Mouse (Mus musculus) forebrain, postnatal 0 days (tissue): ENCODE data around the gene Fam168a. TPM values are rescaled to one million over a fixed set of nuclear protein-coding genes. Genes with fewer than 3 reads are reported as not detected.
A peak's percentile ranks its signal among the peaks of the same experiment; 100 is the strongest.

Source experiments
- ATAC-seq: fragments of 200-750 bp; cut with Nextera tagmentation; 2 replicates; pipeline ENCODE4 v1.8.0; 2017; ENCODE audit warnings: mild to moderate bottlenecking, moderate library complexity
- DNase-seq: peaks from one replicate; pipeline ENCODE4 v3.0.0-alpha.2; 2015
- H3K27ac ChIP-seq: fragments of 300-500 bp; sonication (generic); 2 replicates; pipeline ENCODE4 v1.5.1; 2014; ENCODE audit warnings: low read depth, mild to moderate bottlenecking, antibody characterized with exemption, low read length, moderate library complexity, mixed read lengths
- H3K27me3 ChIP-seq: fragments of 300-500 bp; sonication (generic); 2 replicates; pipeline ENCODE4 v1.6.1; 2014; ENCODE audit warnings: mild to moderate bottlenecking, low read length, mixed read lengths; ENCODE audit not compliant: insufficient read depth
- H3K36me3 ChIP-seq: fragments of 300-500 bp; sonication (generic); 2 replicates; pipeline ENCODE4 v1.6.1; 2014; ENCODE audit warnings: mild to moderate bottlenecking, moderate library complexity; ENCODE audit not compliant: insufficient read depth
- H3K4me1 ChIP-seq: fragments of 300-500 bp; sonication (generic); 2 replicates; pipeline ENCODE4 v1.6.1; 2014; ENCODE audit warnings: antibody characterized with exemption; ENCODE audit not compliant: insufficient read depth
- H3K4me2 ChIP-seq: fragments of 300-500 bp; sonication (generic); 2 replicates; pipeline ENCODE4 v1.6.1; 2014; ENCODE audit warnings: low read depth, mild to moderate bottlenecking, moderate library complexity
- H3K4me3 ChIP-seq: fragments of 300-500 bp; sonication (generic); 2 replicates; pipeline ENCODE4 v1.5.1; 2014; ENCODE audit warnings: low read depth, low read length, mixed read lengths
- H3K9ac ChIP-seq: fragments of 300-500 bp; sonication (generic); 2 replicates; pipeline ENCODE4 v1.6.1; 2014; ENCODE audit warnings: mild to moderate bottlenecking
- H3K9me3 ChIP-seq: fragments of 300-500 bp; sonication (generic); 2 replicates; pipeline ENCODE4 v1.6.1; 2016; ENCODE audit warnings: low read length
- CTCF ChIP-seq: sonication (generic); IDR thresholded peaks from 2 replicates; pipeline ENCODE4 v1.5.1; 2016; ENCODE audit warnings: antibody characterized with exemption, control low read depth, low read depth
- WGBS: fragments of 180-500 bp; shearing (Covaris S2); extraction: QIAGEN DNeasy Blood & Tissue Kit; methylation state at CpG from one replicate; pipeline ENCODE4 v1.1.7; 2014; 5-methylcytosine and 5-hydroxymethylcytosine counted together
- polyA plus RNA-seq: library from polyadenylated mRNA; unstranded; fragments of >200 nt; fragmentation: Nextera tagmentation; extraction: Ambion mirVana; gene quantifications from 2 replicates; pipeline ENCODE4 v1.2.1, GENCODE M21; 2015
- total RNA-seq: library from RNA; depleted of rRNA; stranded (reverse); fragments of >200 nt; gene quantifications from 2 replicates; pipeline ENCODE4 v1.2.3, GENCODE M21; 2014

Gene Fam168a
- total and polyA plus RNA-seq, 2 experiments from 2014 or later: 91.7 to 116 TPM

- Histone ChIP-seq H3K9me3 (no peaks in the 10 kb centered on the region), H3K4me1 (no peaks in the 10 kb centered on the region), H3K36me3 (no peaks in the 10 kb centered on the region), H3K4me3 (no peak overlapping the region), H3K27me3 (no peaks in the 10 kb centered on the region), H3K27ac (no peak overlapping the region), H3K9ac (no peak overlapping the region), H3K4me2 (no peak overlapping the region)
- TF ChIP-seq CTCF: no peak
- 70% methylated on average over 2 of the region's 2 CpGs for WGBS
- DNase-seq (no peak), ATAC-seq (no peak)
Observed at GRCm38 (mm10) chr7:100750101-100750500, 43.7 kb downstream of the Fam168a start.

- ATAC-seq (peak; percentile 54; the same call in 1 of the 2 replicates), DNase-seq (peak; percentile 34)
- Histone ChIP-seq H3K4me2 (no peak overlapping the region), H3K36me3 (no peaks in the 10 kb centered on the region), H3K27ac (0 out of 2 replicates have a peak overlapping the region, but pooled peaks have one; percentile 15), H3K4me3 (no peak overlapping the region), H3K9me3 (no peaks in the 10 kb centered on the region), H3K4me1 (no peaks in the 10 kb centered on the region), H3K9ac (no peak overlapping the region), H3K27me3 (no peaks in the 10 kb centered on the region)
- no peak for TF ChIP-seq CTCF
- WGBS: 59% methylated on average over 7 of the region's 7 CpGs
Observed at GRCm38 (mm10) chr7:100758718-100759117, 52.3 kb downstream of the Fam168a start.

DNA sequence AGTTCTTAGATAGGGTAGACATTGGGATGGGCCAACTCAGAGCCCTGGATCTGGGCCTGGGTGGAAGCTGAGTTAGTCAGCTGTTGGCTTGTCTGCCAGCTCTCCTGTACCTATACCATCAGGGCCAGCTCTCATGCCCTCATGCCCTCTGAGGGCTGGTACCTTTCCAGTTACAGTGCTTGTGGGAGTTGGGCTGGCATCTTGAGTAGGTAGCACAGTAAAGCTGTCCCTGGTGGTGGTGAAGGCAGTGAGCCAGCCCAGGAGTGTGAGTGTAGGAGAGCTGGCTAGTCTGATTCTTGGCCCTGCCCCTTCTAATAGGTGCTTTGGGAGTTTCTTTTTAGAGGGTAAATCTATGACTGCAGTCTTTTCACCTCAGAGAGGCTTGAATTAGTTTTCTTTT lies 56.3 kb downstream of the Fam168a start:
- TF ChIP-seq CTCF: no peak
- no peak for DNase-seq
- Histone ChIP-seq H3K4me2 (no peak overlapping the region), H3K9ac (no peak overlapping the region), H3K4me1 (no peaks in the 10 kb centered on the region), H3K36me3 (no peaks in the 10 kb centered on the region), H3K4me3 (no peak overlapping the region), H3K27me3 (no peaks in the 10 kb centered on the region), H3K27ac (no peak overlapping the region), H3K9me3 (no peaks in the 10 kb centered on the region)
- no peak for ATAC-seq

- Histone ChIP-seq H3K4me2 (no peak overlapping the region), H3K4me1 (no peaks in the 10 kb centered on the region), H3K4me3 (no peak overlapping the region), H3K27me3 (no peaks in the 10 kb centered on the region), H3K27ac (no peak overlapping the region; the same call in 1 of the 2 replicates), H3K9me3 (no peaks in the 10 kb centered on the region), H3K36me3 (0 out of 2 replicates have a peak, but pooled peaks cover 3% of the 10 kb centered on the region), H3K9ac (no peak overlapping the region)
- WGBS: 12% methylated on average over 3 of the region's 3 CpGs
- ATAC-seq (no peak), DNase-seq (no peak)
- TF ChIP-seq CTCF: no peak
Observed at GRCm38 (mm10) chr7:100767568-100767967, 61.1 kb downstream of the Fam168a start.

DNA sequence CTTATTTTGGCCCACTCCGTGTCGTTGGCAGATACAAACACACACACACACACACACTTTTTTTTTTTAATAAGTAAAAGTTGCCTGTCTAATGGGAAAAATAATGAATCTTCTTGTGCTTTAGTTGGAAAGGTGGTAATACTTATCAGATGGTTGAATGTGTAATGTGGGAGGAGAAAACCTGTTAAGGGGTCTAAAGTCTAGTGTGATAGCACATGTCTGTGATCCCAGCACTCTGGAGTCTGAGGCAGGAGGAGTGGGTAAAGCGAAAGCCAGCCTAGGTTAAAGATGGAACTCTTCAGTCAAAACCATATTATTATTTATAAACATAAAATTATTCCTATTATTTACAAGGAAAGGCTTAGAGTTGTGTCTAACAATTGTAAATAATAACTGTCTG lies 61.6 kb downstream of the Fam168a start:
- DNase-seq: no peak
- no peak overlapping the region for H3K9ac ChIP-seq
- no peak overlapping the region for H3K4me2 ChIP-seq
- H3K9me3 ChIP-seq: no peaks in the 10 kb centered on the region
- 83% methylated on average over 3 of the region's 3 CpGs for WGBS
- H3K4me3 ChIP-seq: no peak overlapping the region
- H3K4me1 ChIP-seq: no peaks in the 10 kb centered on the region
- no peak for ATAC-seq
- TF ChIP-seq CTCF: no peak
- no peaks in the 10 kb centered on the region for H3K27me3 ChIP-seq
- no peak overlapping the region for H3K27ac ChIP-seq
- 0 out of 2 replicates have a peak, but pooled peaks cover 3% of the 10 kb centered on the region for H3K36me3 ChIP-seq

- Histone ChIP-seq H3K4me1 (no peaks in the 10 kb centered on the region), H3K9ac (no peak overlapping the region), H3K36me3 (0 out of 2 replicates have a peak, but pooled peaks cover 3% of the 10 kb centered on the region), H3K4me3 (no peak overlapping the region), H3K27ac (no peak overlapping the region), H3K27me3 (no peaks in the 10 kb centered on the region), H3K4me2 (no peak overlapping the region), H3K9me3 (no peaks in the 10 kb centered on the region)
- DNase-seq (no peak), ATAC-seq (no peak)
- TF ChIP-seq CTCF: no peak
- WGBS: 94% methylated on average over 7 of the region's 7 CpGs
Observed at GRCm38 (mm10) chr7:100769534-100770083, 63.2 kb downstream of the Fam168a start.

DNA sequence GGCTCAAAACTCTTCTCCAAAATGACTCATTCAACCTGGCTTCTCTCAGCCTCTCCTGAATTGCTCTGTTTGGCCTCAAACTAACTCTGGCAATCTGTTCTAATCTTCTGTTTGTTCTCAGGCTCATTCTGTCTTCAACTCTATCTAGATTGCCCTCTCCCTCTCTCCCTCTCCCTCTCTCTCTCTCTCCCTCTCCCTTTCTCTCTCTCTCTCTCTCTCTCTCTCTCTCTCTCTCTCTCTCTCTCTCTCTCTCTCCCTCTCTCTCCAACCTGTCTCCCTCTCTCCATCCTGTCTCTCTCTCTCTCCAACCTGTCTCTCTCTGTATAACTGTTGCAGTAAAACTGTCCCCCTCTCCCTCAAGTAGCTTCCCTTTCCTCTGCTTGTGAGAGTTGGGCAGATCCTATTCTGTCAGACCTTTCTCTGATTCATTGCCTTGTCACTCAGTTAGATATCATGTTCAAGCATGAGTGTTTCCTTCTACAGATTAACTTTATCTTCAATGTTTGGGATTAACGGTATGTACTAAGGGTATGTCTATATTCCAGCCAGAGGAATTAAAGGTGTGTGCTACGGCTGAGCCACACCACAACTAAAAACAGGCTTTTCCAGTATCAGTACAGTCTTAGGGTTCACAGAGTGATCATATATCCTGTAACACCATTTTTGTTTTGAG lies 64.4 kb downstream of the Fam168a start:
- Histone ChIP-seq H3K9ac (no peak overlapping the region), H3K4me3 (no peak overlapping the region), H3K27ac (no peak overlapping the region), H3K27me3 (no peaks in the 10 kb centered on the region), H3K4me2 (no peak overlapping the region), H3K9me3 (no peaks in the 10 kb centered on the region), H3K4me1 (no peaks in the 10 kb centered on the region), H3K36me3 (0 out of 2 replicates have a peak, but pooled peaks cover 3% of the 10 kb centered on the region)
- TF ChIP-seq CTCF: no peak
- DNase-seq (no peak), ATAC-seq (no peak)
- 97% methylated on average over 2 of the region's 2 CpGs for WGBS
